In genomic region chr9:103626156-103626555, GRCm38 (mm10) we compare ENCODE assay signal across 24 mouse cellular contexts.
"Had no signal": no experiment of that assay in that cellular context is flagged by ENCODE, and none has a peak within 500 bp of the region (broad histone marks: within the 10 kb centered on the region; RNA-seq: fewer than 3 reads in every experiment).

No protein-coding gene starts in this region.

- H3K4me3 ChIP-seq: limb, embryonic 12.5 days; limb, embryonic 15.5 days; megakaryocyte, embryonic 14.5 days; midbrain, embryonic 10.5 days; midbrain, embryonic 13.5 days; myocyte; neural tube, embryonic 13.5 days; stomach, embryonic 15.5 days had no signal

- DNase-seq: kidney, adult 18-20 months; kidney, adult 9 months; kidney, postnatal 14 days; kidney, postnatal 4 days; left cerebral cortex, postnatal 4 days; liver, postnatal 0 days; lung, embryonic 14.5 days; lung, postnatal 10 days; lung, postnatal 36 days; retina, postnatal 1 day; right cerebral cortex, postnatal 25 days; spleen, adult 18-20 months; thymus, adult 18-20 months; thymus, postnatal 36 days had no signal

- H3K27ac ChIP-seq: limb, embryonic 12.5 days; limb, embryonic 15.5 days; liver, embryonic 14.5 days; midbrain, embryonic 10.5 days; midbrain, embryonic 13.5 days; neural tube, embryonic 13.5 days; stomach, embryonic 15.5 days had no signal

- ATAC-seq: liver, postnatal 0 days; midbrain, embryonic 13.5 days; midbrain, embryonic 16.5 days had no signal
